Mouse (Mus musculus) A20 (cell line): ENCODE measurements around the gene Sulf2.

Experiments
- DNase-seq: peaks from one replicate; pipeline ENCODE4 v3.0.0-alpha.2; 2011; ENCODE audit warnings: low read depth, low spot score

Sulf2 gene

GRCm38 (mm10) chr2:166059684-166060423 lies 95.6 kb downstream of the Sulf2 start:
- peak; percentile 56 for DNase-seq

- no peak for DNase-seq
Measured at GRCm38 (mm10) chr2:166054002-166054539, 101.4 kb downstream of the Sulf2 start.

- DNase-seq: no peak
Measured at GRCm38 (mm10) chr2:166051966-166052365, 103.5 kb downstream of the Sulf2 start.

DNA sequence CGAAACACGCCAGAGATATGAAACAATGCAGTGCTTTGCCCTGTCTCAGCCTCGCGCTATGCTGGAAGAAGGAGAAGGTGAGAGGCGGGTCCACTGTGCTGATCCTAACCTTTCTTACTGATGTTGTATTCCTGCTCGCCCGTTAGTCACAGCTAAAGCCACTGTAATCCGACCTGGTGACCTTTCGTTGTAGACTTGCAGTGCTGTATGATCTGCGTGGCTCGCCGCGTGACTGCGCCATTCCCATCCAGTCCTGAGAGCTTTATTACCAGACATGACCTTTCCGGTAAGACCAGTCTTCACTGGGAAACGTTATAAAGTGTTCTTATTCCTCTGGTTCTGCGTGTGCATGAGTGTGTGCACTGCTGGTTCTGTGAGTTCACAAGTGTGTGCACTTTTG lies 104.0 kb downstream of the Sulf2 start:
- DNase-seq: no peak

- DNase-seq: no peak
Measured at GRCm38 (mm10) chr2:166048852-166049251, 106.6 kb downstream of the Sulf2 start.

DNA sequence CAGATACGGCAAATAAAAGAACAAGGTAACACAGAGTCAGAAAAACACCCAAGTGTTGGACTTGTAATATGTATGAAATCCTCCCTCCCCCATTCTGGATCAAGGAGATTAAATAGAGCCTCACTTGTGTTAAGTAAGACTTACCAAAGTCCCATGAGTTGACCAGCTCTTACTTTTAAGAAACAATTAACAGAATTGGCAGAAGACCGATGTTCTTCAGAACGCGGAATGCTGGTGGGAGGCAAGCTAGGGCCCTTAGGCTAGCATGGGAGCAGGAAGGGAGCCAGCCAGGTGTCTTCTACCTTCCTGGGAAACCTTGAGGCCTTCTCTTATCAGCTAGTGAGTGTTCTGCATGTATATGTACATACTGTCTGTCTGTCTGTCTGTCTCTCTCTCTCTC lies 107.5 kb downstream of the Sulf2 start:
- DNase-seq: no peak

- DNase-seq: peak; percentile 69
Measured at GRCm38 (mm10) chr2:166045549-166046501, 109.6 kb downstream of the Sulf2 start.

- DNase-seq: peak; percentile 23
Measured at GRCm38 (mm10) chr2:166045006-166045405, 110.5 kb downstream of the Sulf2 start.

DNA sequence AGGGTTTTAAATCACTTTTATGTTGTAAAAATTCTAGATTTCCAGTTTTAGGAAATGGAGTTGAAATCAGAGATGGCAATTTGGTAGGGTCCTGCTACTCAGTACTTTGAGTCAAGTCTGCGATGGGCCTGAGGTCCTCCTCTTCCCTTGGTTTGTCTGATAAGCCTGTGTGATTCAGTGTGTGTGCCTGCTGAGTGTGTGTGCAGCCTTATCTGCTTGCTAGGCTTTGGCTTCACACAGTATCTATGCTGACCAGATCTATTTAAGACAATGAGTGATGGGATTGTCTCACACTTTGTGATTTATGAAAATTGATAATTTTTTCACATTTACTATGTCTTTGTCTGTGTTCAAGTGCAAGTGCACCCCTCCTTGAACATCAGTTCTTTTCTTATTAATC lies 112.9 kb downstream of the Sulf2 start:
- DNase-seq: no peak

DNA sequence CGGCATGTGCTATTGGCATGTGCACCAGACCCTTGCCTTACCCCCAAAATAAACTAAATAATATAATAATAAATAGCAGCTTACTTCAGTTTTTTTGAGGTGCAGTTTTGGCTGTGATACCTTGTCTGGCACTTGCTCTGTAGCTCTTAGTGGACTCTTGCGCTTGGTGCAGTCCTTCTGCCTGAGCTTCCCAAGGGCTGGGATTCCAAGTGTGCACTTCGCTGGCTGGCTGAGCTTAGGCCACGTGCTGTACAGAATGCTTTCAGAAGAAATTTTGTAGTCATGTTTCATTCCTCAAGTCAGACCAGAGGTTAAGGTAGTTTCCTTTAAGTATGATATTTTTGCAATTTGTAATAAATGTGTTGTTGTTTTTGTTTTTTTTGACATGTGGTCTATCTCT lies 115.8 kb downstream of the Sulf2 start:
- DNase-seq: no peak

- peak; percentile 83 for DNase-seq
Measured at GRCm38 (mm10) chr2:166035725-166036124, 119.7 kb downstream of the Sulf2 start.

GRCm38 (mm10) chr2:166034967-166035490 lies 120.4 kb downstream of the Sulf2 start:
- DNase-seq: no peak

- DNase-seq: peak; percentile 27
Measured at GRCm38 (mm10) chr2:166032628-166033027, 122.8 kb downstream of the Sulf2 start.

DNA sequence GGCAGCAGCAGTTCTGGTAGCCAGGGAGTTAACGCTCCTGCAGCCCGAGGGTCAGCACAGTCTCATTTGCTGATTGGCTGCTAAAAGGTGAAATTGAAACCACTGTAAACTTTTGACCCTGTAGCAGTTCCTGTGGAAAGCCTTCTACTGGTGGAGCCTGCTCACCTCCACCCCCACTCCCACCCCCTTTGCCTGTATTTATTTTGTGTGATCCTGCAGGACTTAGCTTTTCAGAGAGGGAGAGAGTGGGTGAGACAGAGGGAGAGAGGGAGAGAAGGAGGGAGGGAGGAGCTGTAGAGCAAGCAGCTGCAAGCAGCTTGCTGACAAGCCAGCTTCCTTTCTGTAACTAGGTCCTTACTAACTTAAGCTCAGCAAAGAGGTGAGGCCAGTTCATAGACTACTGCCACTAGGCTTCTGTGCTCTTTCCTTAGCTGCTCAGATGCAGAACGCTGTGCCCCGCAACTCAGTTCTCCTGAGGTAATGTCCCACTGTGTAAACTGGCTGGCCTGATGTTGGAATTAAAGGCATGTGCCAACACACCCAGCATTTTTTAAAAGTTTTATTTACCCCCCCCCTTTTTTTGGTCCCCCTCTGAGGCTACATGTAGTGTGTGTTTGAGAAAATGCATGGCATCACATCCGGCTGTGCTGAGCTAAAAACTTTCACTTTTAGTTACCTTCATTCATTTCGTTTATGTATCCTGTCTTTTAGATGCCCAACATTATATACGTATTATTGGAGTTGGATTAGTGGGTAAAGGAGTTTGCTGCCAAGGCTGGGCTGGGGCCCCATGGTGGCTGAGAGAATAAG lies 124.1 kb downstream of the Sulf2 start:
- DNase-seq: peak; percentile 92

DNA sequence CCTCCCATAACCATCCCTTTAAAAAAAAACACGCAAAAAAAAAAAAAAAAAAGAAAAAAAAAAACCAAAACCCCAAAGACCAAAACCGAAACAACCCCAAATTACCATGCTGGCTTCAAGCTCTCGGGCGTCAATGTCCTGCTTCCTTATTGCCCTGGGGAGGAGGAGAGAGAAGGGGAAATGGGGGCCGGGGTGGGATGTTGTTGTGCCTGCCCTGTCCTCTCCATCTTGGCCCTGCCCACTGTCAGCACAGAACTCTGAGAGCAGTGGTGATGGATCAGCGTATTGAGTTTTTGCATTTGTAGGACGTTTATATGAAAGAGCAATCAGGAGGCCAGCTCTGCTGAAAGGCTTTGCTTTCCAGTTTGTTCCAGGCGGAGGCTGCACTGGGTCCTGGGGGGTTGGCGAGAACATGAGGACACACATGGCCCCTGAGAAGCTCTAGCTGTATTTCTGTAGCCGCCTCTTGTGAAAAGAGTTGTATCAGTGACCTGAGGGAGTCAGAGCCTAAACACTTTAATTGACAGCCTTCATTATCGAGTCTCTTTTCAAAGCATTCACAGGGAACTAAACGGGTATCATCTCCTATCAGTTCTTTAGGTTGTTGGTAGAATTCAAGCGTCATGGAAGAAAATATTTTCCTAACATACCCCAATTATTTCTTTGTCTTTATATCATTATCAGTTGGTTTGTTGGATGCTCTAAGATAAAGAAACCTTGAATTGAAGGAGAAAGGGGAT lies 125.0 kb downstream of the Sulf2 start:
- peak; percentile 71 for DNase-seq

- DNase-seq: peak; percentile 54
Measured at GRCm38 (mm10) chr2:166029232-166029631, 126.2 kb downstream of the Sulf2 start.

DNA sequence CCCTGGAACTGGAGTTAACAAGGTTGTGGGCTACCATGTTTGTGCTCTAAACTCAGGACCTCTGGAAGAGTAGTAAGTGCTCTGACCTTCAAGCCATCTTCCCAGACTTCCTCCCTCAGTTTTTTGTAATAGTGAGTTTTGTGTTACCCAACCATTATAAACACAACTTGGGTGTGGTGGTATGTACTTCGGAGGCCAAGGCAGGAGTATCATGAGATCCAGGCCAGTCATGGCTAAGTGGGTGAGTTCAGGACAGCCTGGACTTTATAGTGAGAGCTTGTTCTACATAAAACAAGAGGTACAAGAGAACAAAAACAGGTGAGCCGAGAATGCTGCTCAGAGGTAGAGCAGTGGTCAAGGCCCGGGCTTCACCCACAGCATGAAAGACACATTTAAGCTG lies 127.6 kb downstream of the Sulf2 start:
- DNase-seq: peak; percentile 35

- no peak for DNase-seq
Measured at GRCm38 (mm10) chr2:166025943-166026342, 129.5 kb downstream of the Sulf2 start.

DNA sequence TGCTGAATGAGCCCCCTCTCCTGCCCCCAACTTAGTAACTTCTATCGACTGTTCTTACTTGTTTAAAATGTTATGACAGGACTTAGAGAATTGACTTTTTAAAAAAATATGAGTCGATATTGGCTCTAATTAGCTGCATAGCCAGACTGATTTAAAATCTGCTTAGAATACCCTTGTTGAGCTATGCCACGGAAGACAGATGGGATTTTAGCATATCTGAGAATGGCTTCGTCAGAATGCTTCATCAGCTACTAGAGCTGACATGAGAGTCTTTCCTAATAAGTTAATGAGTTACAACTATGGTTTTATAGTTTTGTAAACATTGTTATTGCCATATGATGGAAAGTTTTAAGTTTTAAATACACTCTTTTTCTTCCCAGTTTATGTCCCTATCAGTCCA lies 130.8 kb downstream of the Sulf2 start:
- DNase-seq: no peak

DNA sequence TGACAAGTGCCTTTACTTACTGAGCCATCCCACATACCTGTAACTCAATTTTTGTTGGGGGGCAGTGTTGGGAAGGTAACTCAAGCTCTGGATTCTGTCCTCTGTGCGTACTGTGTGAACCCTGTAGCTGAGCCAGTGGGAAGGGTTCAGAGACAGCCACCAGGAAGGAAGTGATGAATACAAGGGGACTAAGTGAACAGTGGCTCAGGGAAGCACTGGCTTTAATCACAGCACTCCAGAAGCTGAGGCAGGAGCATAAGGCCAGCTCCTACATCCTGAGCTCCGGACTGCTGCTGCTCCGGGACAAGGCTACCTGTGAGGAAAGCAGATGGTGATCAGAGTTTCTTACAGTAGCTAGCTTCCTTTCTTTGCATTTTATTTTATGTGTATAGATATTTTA lies 131.4 kb downstream of the Sulf2 start:
- DNase-seq: no peak
